Mouse (Mus musculus): ENCODE measurements around the gene Ftsj1. TPM values are rescaled to one million over a fixed set of nuclear protein-coding genes. Genes with fewer than 3 reads are reported as not detected.

The Ftsj1 gene
- total and polyA plus RNA-seq, 3 experiments, result 17.0 to 31.6 (median 22.3) TPM

- Histone ChIP-seq H3K79me2 (replicated peaks; ENCODE audit: control insufficient read depth, extremely low read depth, insufficient read depth, poor library complexity, severe bottlenecking) (no peaks in the 10 kb centered on the region), H3K27ac (ENCODE audit: insufficient read depth, low read depth) (no peak overlapping the region), H3K9ac (ENCODE audit: insufficient read depth, low read depth) (no peak overlapping the region), H3K4me2 (ENCODE audit: insufficient read depth, low read depth, poor library complexity, severe bottlenecking) (no peak overlapping the region), H3K27me3 (replicated peaks) (peaks cover 4% of the 10 kb centered on the region), H3K9me3 (replicated peaks; ENCODE audit: low read length) (no peaks in the 10 kb centered on the region), H3K4me1 (ENCODE audit: control insufficient read depth in 1 of 2, insufficient read depth in 2 of 2) (no peaks in the 10 kb centered on the region), H3K36me3 (replicated peaks in 1 of 2; ENCODE audit: control insufficient read depth in 1 of 2, insufficient read depth in 1 of 2, low read length in 1 of 2) (no peaks in the 10 kb centered on the region), H3K4me3 (replicated peaks in 1 of 3; ENCODE audit: low read depth in 2 of 3, low read length in 2 of 3, poor library complexity in 1 of 3) (no peak overlapping the region)
- no peak for DNase-seq (ENCODE audit: extremely low read depth)
- dilution Hi-C loops (cut with MboI; ENCODE audit: extremely low pct_ligation_motif_present, extremely low pct_unique_long_range_greater_than_20kb, low sequenced_read_pairs) (no loop called here), in situ Hi-C loops (cut with MboI; ENCODE audit: low pct_ligation_motif_present, low pct_unique_long_range_greater_than_20kb, low sequenced_read_pairs) (no loop called here)
- TF ChIP-seq USF2 (conservative IDR thresholded peaks at IDR 0.05; ENCODE audit: low read depth, low read length) (no peak), ELF1 (IDR thresholded peaks at IDR 0.05; ENCODE audit: low read depth, low read length) (no peak), SMC3 (IDR thresholded peaks at IDR 0.05; ENCODE audit: low read depth, low read length) (no peak), JUND (conservative IDR thresholded peaks at IDR 0.05; ENCODE audit: low read depth, low read length) (no peak), IRF4 (IDR thresholded peaks at IDR 0.05; ENCODE audit: low read depth, low read length) (no peak), MXI1 (IDR thresholded peaks at IDR 0.05; ENCODE audit: low read depth, low read length) (no peak), JUN (IDR thresholded peaks at IDR 0.05; ENCODE audit: insufficient read depth, low read depth, low read length) (no peak), KAT2A (IDR thresholded peaks at IDR 0.05; ENCODE audit: insufficient replicate concordance, low read length) (no peak), TBP (conservative IDR thresholded peaks at IDR 0.05; ENCODE audit: low read depth, low read length) (no peak), CTCF (conservative IDR thresholded peaks at IDR 0.05 in 1 of 2, IDR thresholded peaks at IDR 0.05 in 1 of 2; ENCODE audit: low read depth in 2 of 2, low read length in 2 of 2) (no peak), EP300 (IDR thresholded peaks at IDR 0.05; ENCODE audit: low read length) (no peak), CHD2 (IDR thresholded peaks at IDR 0.05; ENCODE audit: low read length) (no peak), E2F4 (IDR thresholded peaks at IDR 0.05; ENCODE audit: insufficient replicate concordance, low read depth, low read length) (no peak), ZC3H11A (IDR thresholded peaks at IDR 0.05; ENCODE audit: low read depth, low read length) (no peak), ZKSCAN1 (IDR thresholded peaks at IDR 0.05; ENCODE audit: borderline replicate concordance, low read depth, low read length) (no peak), ZNF384 (IDR thresholded peaks at IDR 0.05; ENCODE audit: low read depth, low read length) (no peak), MYC (IDR thresholded peaks at IDR 0.05; ENCODE audit: low read depth, low read length) (no peak), NRF1 (IDR thresholded peaks at IDR 0.05; ENCODE audit: low read depth, low read length) (no peak), NELFE (IDR thresholded peaks at IDR 0.05; ENCODE audit: low read depth, low read length) (no peak), USF1 (IDR thresholded peaks at IDR 0.05; ENCODE audit: low read depth, low read length) (no peak)
Measured at GRCm38 (mm10) chrX:8272000-8272399, 19.8 kb upstream of the Ftsj1 start.

- TF ChIP-seq UBTF (IDR thresholded peaks at IDR 0.05; ENCODE audit: low read depth, low read length) (no peak), MAFK (IDR thresholded peaks at IDR 0.05; ENCODE audit: insufficient replicate concordance, low read length) (no peak), IRF4 (IDR thresholded peaks at IDR 0.05; ENCODE audit: low read depth, low read length) (no peak), ELF1 (IDR thresholded peaks at IDR 0.05; ENCODE audit: low read depth, low read length) (no peak), POLR2A (IDR thresholded peaks at IDR 0.05; ENCODE audit: low read depth, low read length) (no peak), ZNF384 (IDR thresholded peaks at IDR 0.05; ENCODE audit: low read depth, low read length) (no peak), RCOR1 (conservative IDR thresholded peaks at IDR 0.05; ENCODE audit: low read depth, low read length) (no peak), ZMIZ1 (IDR thresholded peaks at IDR 0.05; ENCODE audit: low read depth, low read length) (no peak), MAX (IDR thresholded peaks at IDR 0.05; ENCODE audit: low read length) (no peak), CHD1 (IDR thresholded peaks at IDR 0.05; ENCODE audit: low read depth, low read length) (no peak), MEF2A (IDR thresholded peaks at IDR 0.05; ENCODE audit: borderline replicate concordance, low read depth, low read length) (no peak), CTCF (conservative IDR thresholded peaks at IDR 0.05 in 1 of 2, IDR thresholded peaks at IDR 0.05 in 1 of 2; ENCODE audit: low read depth in 2 of 2, low read length in 2 of 2) (no peak), EP300 (IDR thresholded peaks at IDR 0.05; ENCODE audit: low read length) (no peak)
- dilution Hi-C loops (cut with MboI; ENCODE audit: extremely low pct_ligation_motif_present, extremely low pct_unique_long_range_greater_than_20kb, low sequenced_read_pairs), result no loop called here
- no peak for DNase-seq (ENCODE audit: extremely low read depth)
- Histone ChIP-seq H3K9ac (ENCODE audit: insufficient read depth, low read depth) (no peak within 1 kb of the TSS), H3K36me3 (replicated peaks in 1 of 2; ENCODE audit: control insufficient read depth in 1 of 2, insufficient read depth in 1 of 2, low read length in 1 of 2) (no peaks in the 10 kb centered on the region), H3K9me3 (replicated peaks; ENCODE audit: low read length) (no peaks in the 10 kb centered on the region), H3K27ac (ENCODE audit: insufficient read depth, low read depth) (no peak within 1 kb of the TSS), H3K4me1 (ENCODE audit: control insufficient read depth in 1 of 2, insufficient read depth in 2 of 2) (no peaks in the 10 kb centered on the region), H3K27me3 (replicated peaks) (peaks cover 4% of the 10 kb centered on the region), H3K79me2 (replicated peaks; ENCODE audit: control insufficient read depth, extremely low read depth, insufficient read depth, poor library complexity, severe bottlenecking) (no peaks in the 10 kb centered on the region), H3K4me2 (ENCODE audit: insufficient read depth, low read depth, poor library complexity, severe bottlenecking) (peak within 1 kb of the TSS; percentile 29; the same call in 1 of the 2 replicates), H3K4me3 (replicated peaks in 1 of 3; ENCODE audit: low read depth in 2 of 3, low read length in 2 of 3, poor library complexity in 1 of 3) (no peak within 1 kb of the TSS)
- in situ Hi-C loops (cut with MboI; ENCODE audit: low pct_ligation_motif_present, low pct_unique_long_range_greater_than_20kb, low sequenced_read_pairs), result no loop called here
Measured at GRCm38 (mm10) chrX:8271083-8271820, 19.0 kb upstream of the Ftsj1 start, which contains the start of gene Slc38a5. Slc38a5 (plus strand) TSS chrX:8271133.
